Mouse (Mus musculus): ENCODE results near the gene Kctd14. TPM values are rescaled to one million over a fixed set of nuclear protein-coding genes. Genes with fewer than 3 reads are reported as not detected.

The Kctd14 gene
- polyA plus RNA-seq, 1 experiment from 2014 or later: 1.5 TPM

- H3K4me2 ChIP-seq: no peak overlapping the region
- H3K9me3 ChIP-seq: no peaks in the 10 kb centered on the region; the same call in 1 of the 2 replicates
- 63% methylated on average over 3 of the region's 3 CpGs for WGBS
- peaks cover 80% of the 10 kb centered on the region for H3K36me3 ChIP-seq
- H3K27ac ChIP-seq: no peak overlapping the region
- no peak overlapping the region for H3K4me3 ChIP-seq (replicated peaks)
- no peak for ATAC-seq (ENCODE audit: insufficient number of reproducible peaks, insufficient read depth, low FRiP score, low TSS enrichment, low read depth)
- H3K9ac ChIP-seq (replicated peaks): no peak overlapping the region
- no peaks in the 10 kb centered on the region for H3K4me1 ChIP-seq (replicated peaks)
- no peaks in the 10 kb centered on the region for H3K27me3 ChIP-seq
Observed at GRCm38 (mm10) chr7:97491157-97491556, 40.0 kb downstream of the Kctd14 start.

- no peak overlapping the region for H3K4me2 ChIP-seq
- no peaks in the 10 kb centered on the region for H3K27me3 ChIP-seq
- no peak overlapping the region for H3K27ac ChIP-seq
- H3K9me3 ChIP-seq: no peaks in the 10 kb centered on the region; the same call in 1 of the 2 replicates
- 90% methylated on average over 4 of the region's 4 CpGs for WGBS
- ATAC-seq (ENCODE audit: insufficient number of reproducible peaks, insufficient read depth, low FRiP score, low TSS enrichment, low read depth): no peak
- H3K36me3 ChIP-seq: peaks cover 73% of the 10 kb centered on the region
- H3K4me3 ChIP-seq (replicated peaks): no peak overlapping the region
- H3K9ac ChIP-seq (replicated peaks): no peak overlapping the region
- no peaks in the 10 kb centered on the region for H3K4me1 ChIP-seq (replicated peaks)
Observed at GRCm38 (mm10) chr7:97492420-97492819, 41.3 kb downstream of the Kctd14 start.

- Histone ChIP-seq H3K27ac (no peak overlapping the region), H3K4me3 (replicated peaks) (no peak overlapping the region), H3K27me3 (no peaks in the 10 kb centered on the region), H3K4me1 (replicated peaks) (no peaks in the 10 kb centered on the region), H3K9me3 (no peaks in the 10 kb centered on the region; the same call in 1 of the 2 replicates), H3K4me2 (no peak overlapping the region), H3K36me3 (peaks cover 72% of the 10 kb centered on the region), H3K9ac (replicated peaks) (no peak overlapping the region)
- ATAC-seq (ENCODE audit: insufficient number of reproducible peaks, insufficient read depth, low FRiP score, low TSS enrichment, low read depth): no peak
Observed at GRCm38 (mm10) chr7:97495052-97495451, 43.9 kb downstream of the Kctd14 start.

GRCm38 (mm10) chr7:97500555-97501209 lies 49.6 kb downstream of the Kctd14 start:
- peaks cover 71% of the 10 kb centered on the region for H3K36me3 ChIP-seq
- no peak overlapping the region for H3K4me2 ChIP-seq
- ATAC-seq (ENCODE audit: insufficient number of reproducible peaks, insufficient read depth, low FRiP score, low TSS enrichment, low read depth): no peak

More at GRCm38 (mm10) chr7:97500555-97501209, 49.6 kb downstream of the Kctd14 start:
- H3K4me1 ChIP-seq (replicated peaks): no peaks in the 10 kb centered on the region
- 89% methylated on average over 5 of the region's 5 CpGs for WGBS
- H3K27ac ChIP-seq: no peak overlapping the region
- no peak overlapping the region for H3K9ac ChIP-seq (replicated peaks)
- H3K27me3 ChIP-seq: no peaks in the 10 kb centered on the region
- no peaks in the 10 kb centered on the region; the same call in 1 of the 2 replicates for H3K9me3 ChIP-seq
- H3K4me3 ChIP-seq (replicated peaks): no peak overlapping the region

Other genes with a start within 250 kb of the Kctd14 start
- 2.8 and 2.9 TPM in 2 replicates for gene Usp35, start 119.3 kb upstream of the Kctd14 start, polyA plus RNA-seq (2016; fragmentation: Nextera tagmentation; extraction: Ambion mirVana)
- 3.6 and 4.7 TPM in 2 replicates for gene Kctd21, start 119.0 kb upstream of the Kctd14 start, polyA plus RNA-seq (2016; fragmentation: Nextera tagmentation; extraction: Ambion mirVana)
- gene Alg8, start 79.7 kb upstream of the Kctd14 start, polyA plus RNA-seq (2016; fragmentation: Nextera tagmentation; extraction: Ambion mirVana): 35.9 and 38.7 TPM in 2 replicates
- 365 and 384 TPM in 2 replicates for gene Ndufc2, start 51.3 kb upstream of the Kctd14 start, polyA plus RNA-seq (2016; fragmentation: Nextera tagmentation; extraction: Ambion mirVana)
- 0.60 and 0.64 TPM in 2 replicates for gene Thrsp, start 33.6 kb upstream of the Kctd14 start, polyA plus RNA-seq (2016; fragmentation: Nextera tagmentation; extraction: Ambion mirVana)
- 60.0 and 61.2 TPM in 2 replicates for gene Ints4, start 29.6 kb downstream of the Kctd14 start, polyA plus RNA-seq (2016; fragmentation: Nextera tagmentation; extraction: Ambion mirVana)
- 55.2 and 55.5 TPM in 2 replicates for gene Aamdc, start 128.2 kb downstream of the Kctd14 start, polyA plus RNA-seq (2016; fragmentation: Nextera tagmentation; extraction: Ambion mirVana)
- gene Rsf1, start 128.6 kb downstream of the Kctd14 start, polyA plus RNA-seq (2016; fragmentation: Nextera tagmentation; extraction: Ambion mirVana): 33.6 and 34.3 TPM in 2 replicates
- gene Clns1a, start 245.3 kb downstream of the Kctd14 start, polyA plus RNA-seq (2016; fragmentation: Nextera tagmentation; extraction: Ambion mirVana): 240 and 245 TPM in 2 replicates

Data from limb, embryonic 12.5 days (tissue).